ENCODE assay signal across 9 mouse cellular contexts in the genomic region with DNA sequence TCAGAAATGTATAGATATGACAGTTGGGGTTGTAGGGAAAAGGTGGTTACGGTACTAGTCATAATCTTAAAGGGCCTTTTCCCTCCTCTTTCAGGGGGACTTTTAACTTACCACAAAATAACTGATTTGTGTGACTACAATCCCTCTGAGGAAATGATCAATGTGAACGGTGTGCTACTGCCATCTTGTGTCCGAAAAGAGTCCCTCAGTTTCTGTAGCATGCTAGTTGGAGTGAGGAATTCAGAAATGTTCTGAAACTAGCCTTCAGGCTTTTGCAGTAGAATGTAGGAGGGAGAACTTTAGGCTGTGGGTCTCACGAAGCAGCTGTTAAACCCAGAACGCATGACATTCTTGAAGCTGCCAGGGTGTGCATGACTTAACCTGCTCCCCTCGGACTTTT.
A peak's percentile ranks its signal among the peaks of the same experiment; 100 is the strongest.
DNase-seq lines count a peak whose midpoint lies in the region; ATAC-seq and TF ChIP-seq lines count a peak whose summit lies in the region.
"Had no signal": no experiment of that assay in that cellular context is flagged by ENCODE, and none has a peak within 500 bp of the region (broad histone marks: within the 10 kb centered on the region; RNA-seq: fewer than 3 reads in every experiment).

No protein-coding gene starts in this region.

- H3K27ac ChIP-seq in hindbrain, embryonic 11.5 days (ENCODE audit: low read depth, low read length), result no peak overlapping the region
- H3K27ac ChIP-seq in hindbrain, embryonic 12.5 days, result no peak overlapping the region
- H3K27ac ChIP-seq in gastrocnemius, adult 2 months, result peak overlapping the region; percentile 53
- H3K27ac ChIP-seq in kidney, embryonic 14.5 days (ENCODE audit: low read depth, low read length), result 0 out of 2 replicates have a peak overlapping the region, but pooled peaks have one; percentile 17
- H3K27ac ChIP-seq in liver, embryonic 14.5 days, result no peak overlapping the region
- H3K27ac ChIP-seq: liver, embryonic 13.5 days had no signal

- no peak overlapping the region for H3K4me3 ChIP-seq in hindbrain, embryonic 11.5 days (ENCODE audit: low read depth, low read length)
- H3K4me3 ChIP-seq in hindbrain, embryonic 12.5 days, result no peak overlapping the region
- H3K4me3 ChIP-seq in gastrocnemius, adult 2 months, result no peak overlapping the region
- no peak overlapping the region for H3K4me3 ChIP-seq in kidney, embryonic 14.5 days (ENCODE audit: low read length)
- H3K4me3 ChIP-seq in liver, embryonic 14.5 days (ENCODE audit: insufficient read depth in 1 of 2, low read depth in 2 of 2, low read length in 2 of 2), result no peak overlapping the region
- H3K4me3 ChIP-seq: liver, embryonic 13.5 days had no signal

- intact Hi-C loops in gastrocnemius, adult 2 months (cut with DNase I), result loop anchor here (1.0 to 5.0 kb wide), 5 partner anchors 235 to 1077 kb away; no protein-coding TSS in a partner anchor

- no peak overlapping the region for H3K9ac ChIP-seq in hindbrain, embryonic 11.5 days (ENCODE audit: low read depth, low read length)
- no peak overlapping the region for H3K9ac ChIP-seq in hindbrain, embryonic 12.5 days
- H3K9ac ChIP-seq in kidney, embryonic 14.5 days (ENCODE audit: low read depth, low read length), result no peak overlapping the region
- no peak overlapping the region for H3K9ac ChIP-seq in liver, embryonic 14.5 days (replicated peaks)
- H3K9ac ChIP-seq: liver, embryonic 13.5 days had no signal

- WGBS in hindbrain, embryonic 11.5 days, result 31% methylated on average over 6 of the region's 6 CpGs
- WGBS in hindbrain, embryonic 12.5 days, result 31% methylated on average over 6 of the region's 6 CpGs
- 13% methylated on average over 6 of the region's 6 CpGs for WGBS in kidney, embryonic 14.5 days
- WGBS in liver, embryonic 14.5 days (ENCODE audit: insufficient replicate concordance), result 26% methylated on average over 6 of the region's 6 CpGs

- no peaks in the 10 kb centered on the region for H3K27me3 ChIP-seq in hindbrain, embryonic 11.5 days (ENCODE audit: control insufficient read depth, insufficient read depth, low read length)
- H3K27me3 ChIP-seq in hindbrain, embryonic 12.5 days, result no peaks in the 10 kb centered on the region
- H3K27me3 ChIP-seq in kidney, embryonic 14.5 days (ENCODE audit: control insufficient read depth, insufficient read depth, low read length), result no peaks in the 10 kb centered on the region
- no peaks in the 10 kb centered on the region for H3K27me3 ChIP-seq in liver, embryonic 14.5 days (ENCODE audit: control insufficient read depth, insufficient read depth, low read length)
- H3K27me3 ChIP-seq: liver, embryonic 13.5 days had no signal

- H3K36me3 ChIP-seq in hindbrain, embryonic 11.5 days (ENCODE audit: control insufficient read depth, insufficient read depth, low read length), result no peaks in the 10 kb centered on the region
- H3K36me3 ChIP-seq in hindbrain, embryonic 12.5 days, result no peaks in the 10 kb centered on the region
- H3K36me3 ChIP-seq in kidney, embryonic 14.5 days (ENCODE audit: control insufficient read depth, insufficient read depth, low read length), result no peaks in the 10 kb centered on the region
- H3K36me3 ChIP-seq in liver, embryonic 14.5 days (replicated peaks; ENCODE audit: control insufficient read depth, insufficient read depth, low read depth), result no peaks in the 10 kb centered on the region
- H3K36me3 ChIP-seq: liver, embryonic 13.5 days had no signal

- TF ChIP-seq EP300 in liver, embryonic 14.5 days (IDR thresholded peaks at IDR 0.05; ENCODE audit: low read depth), result no peak

- no peaks in the 10 kb centered on the region for H3K9me3 ChIP-seq in hindbrain, embryonic 11.5 days (ENCODE audit: control insufficient read depth, low read length)
- no peaks in the 10 kb centered on the region for H3K9me3 ChIP-seq in hindbrain, embryonic 12.5 days (replicated peaks)
- no peaks in the 10 kb centered on the region for H3K9me3 ChIP-seq in kidney, embryonic 14.5 days (ENCODE audit: control insufficient read depth, low read length)
- H3K9me3 ChIP-seq in liver, embryonic 14.5 days (ENCODE audit: control insufficient read depth, low read length), result no peaks in the 10 kb centered on the region
- H3K9me3 ChIP-seq: liver, embryonic 13.5 days had no signal

- H3K4me1 ChIP-seq in hindbrain, embryonic 11.5 days (replicated peaks; ENCODE audit: control insufficient read depth, insufficient read depth, low read length), result no peaks in the 10 kb centered on the region
- no peaks in the 10 kb centered on the region for H3K4me1 ChIP-seq in hindbrain, embryonic 12.5 days
- peaks cover 3% of the 10 kb centered on the region; the same call in 1 of the 2 replicates for H3K4me1 ChIP-seq in kidney, embryonic 14.5 days (ENCODE audit: control insufficient read depth, insufficient read depth, low read length)
- no peaks in the 10 kb centered on the region for H3K4me1 ChIP-seq in liver, embryonic 14.5 days (replicated peaks; ENCODE audit: control insufficient read depth in 2 of 2, insufficient read depth in 2 of 2, low read length in 1 of 2)
- H3K4me1 ChIP-seq: liver, embryonic 13.5 days had no signal

- peak; percentile 75 for DNase-seq in hindbrain, embryonic 11.5 days (ENCODE audit: low spot score)
- peak; percentile 37 for DNase-seq in cerebellum, adult 9-10 months
- DNase-seq in gastrocnemius, adult 2 months, result peak; percentile 43
- DNase-seq in liver, embryonic 14.5 days (ENCODE audit: low read depth in 3 of 3, low spot score in 3 of 3), result peak in 2 of 3 experiments; percentile 3 to 4
- DNase-seq in retina, postnatal 1 day, result peak; percentile 80
- DNase-seq in thymus, postnatal 14 days, result no peak
- DNase-seq: liver, embryonic 13.5 days had no signal

- TF ChIP-seq CTCF in gastrocnemius, adult 2 months (IDR thresholded peaks at IDR 0.05), result peak; percentile 85
- peak; percentile 49 for TF ChIP-seq CTCF in liver, embryonic 14.5 days (IDR thresholded peaks at IDR 0.05; ENCODE audit: low read depth)

- H3K4me2 ChIP-seq in hindbrain, embryonic 11.5 days (replicated peaks; ENCODE audit: low read depth, low read length), result no peak overlapping the region
- H3K4me2 ChIP-seq in hindbrain, embryonic 12.5 days (replicated peaks), result no peak overlapping the region
- H3K4me2 ChIP-seq in kidney, embryonic 14.5 days (replicated peaks; ENCODE audit: low read depth, low read length), result no peak overlapping the region
- H3K4me2 ChIP-seq in liver, embryonic 14.5 days (ENCODE audit: low read depth), result no peak overlapping the region
- H3K4me2 ChIP-seq: liver, embryonic 13.5 days had no signal

- peak; percentile 61; the same call in 1 of the 2 replicates for ATAC-seq in hindbrain, embryonic 11.5 days (ENCODE audit: low FRiP score)
- no peak for ATAC-seq in hindbrain, embryonic 12.5 days (ENCODE audit: low FRiP score)
- ATAC-seq in kidney, embryonic 14.5 days (ENCODE audit: low FRiP score, low TSS enrichment), result peak; percentile 88
- ATAC-seq in liver, embryonic 14.5 days (ENCODE audit: insufficient read depth), result no peak

Comparison
In these comparisons a context has a peak if more than half of its experiments do, and no peak if none do; other contexts are left out.
1. ATAC-seq: peak in hindbrain, embryonic 11.5 days (single experiment) and kidney, embryonic 14.5 days (single experiment); none in hindbrain, embryonic 12.5 days (single experiment) and liver, embryonic 14.5 days (single experiment).
2. H3K27ac ChIP-seq: peak in gastrocnemius, adult 2 months (single experiment) and kidney, embryonic 14.5 days (single experiment); none in hindbrain, embryonic 11.5 days (single experiment), hindbrain, embryonic 12.5 days (single experiment) and liver, embryonic 14.5 days (single experiment).